Mouse (Mus musculus): ENCODE results near the gene Swsap1.

Swsap1 gene

GRCm38 (mm10) chr9:21963417-21963816 is 7.9 kb downstream of the Swsap1 start, which contains the start of gene Epor:
Gene Epor (minus strand): TSS chr9:21963506.
- DNase-seq (ENCODE audit: low spot score in 2 of 2) = peak in 1 of 2 experiments; percentile 65

GRCm38 (mm10) chr9:21968883-21969282 is 13.3 kb downstream of the Swsap1 start:
- DNase-seq (ENCODE audit: low spot score in 2 of 2) = no peak

- no peak for DNase-seq (ENCODE audit: low spot score in 2 of 2)
Measured at GRCm38 (mm10) chr9:21969304-21969703, 13.7 kb downstream of the Swsap1 start.

- no peak for DNase-seq (ENCODE audit: low spot score in 2 of 2)
Measured at GRCm38 (mm10) chr9:21976626-21977175, 21.1 kb downstream of the Swsap1 start.

- no peak for DNase-seq (ENCODE audit: low spot score in 2 of 2)
Measured at GRCm38 (mm10) chr9:21977331-21977730, 21.8 kb downstream of the Swsap1 start.

GRCm38 (mm10) chr9:21977972-21978371 is 22.4 kb downstream of the Swsap1 start:
- DNase-seq (ENCODE audit: low spot score in 2 of 2) = no peak

GRCm38 (mm10) chr9:21978398-21979128 is 23.0 kb downstream of the Swsap1 start:
- no peak for DNase-seq (ENCODE audit: low spot score in 2 of 2)

- no peak for DNase-seq (ENCODE audit: low spot score in 2 of 2)
Measured at GRCm38 (mm10) chr9:21983911-21984310, 28.4 kb downstream of the Swsap1 start.

- no peak for DNase-seq (ENCODE audit: low spot score in 2 of 2)
Measured at GRCm38 (mm10) chr9:21987592-21988342, 32.2 kb downstream of the Swsap1 start.

- no peak for DNase-seq (ENCODE audit: low spot score in 2 of 2)
Measured at GRCm38 (mm10) chr9:21988421-21989101, 33.0 kb downstream of the Swsap1 start.

GRCm38 (mm10) chr9:21989230-21990110 is 33.9 kb downstream of the Swsap1 start, which contains the start of gene Rgl3:
Gene Rgl3 (minus strand): TSS chr9:21989446.
- DNase-seq (ENCODE audit: low spot score in 2 of 2) = no peak

- DNase-seq (ENCODE audit: low spot score in 2 of 2) = no peak
Measured at GRCm38 (mm10) chr9:21992227-21992626, 36.7 kb downstream of the Swsap1 start.

GRCm38 (mm10) chr9:21996178-21996867 is 40.8 kb downstream of the Swsap1 start:
- DNase-seq (ENCODE audit: low spot score in 2 of 2) = no peak

GRCm38 (mm10) chr9:22000296-22000695 is 44.7 kb downstream of the Swsap1 start:
- DNase-seq (ENCODE audit: low spot score in 2 of 2) = no peak

GRCm38 (mm10) chr9:22001633-22002032 is 46.1 kb downstream of the Swsap1 start:
- no peak for DNase-seq (ENCODE audit: low spot score in 2 of 2)

- peak; percentile 100 for DNase-seq (ENCODE audit: low spot score in 2 of 2)
Measured at GRCm38 (mm10) chr9:22002194-22003162, 46.9 kb downstream of the Swsap1 start, which contains the start of the genes Ccdc151 and Prkcsh. Gene Ccdc151 (minus strand): TSS chr9:22002634. Gene Prkcsh (plus strand): TSS chr9:22002806.

GRCm38 (mm10) chr9:22003163-22003554 is 47.6 kb downstream of the Swsap1 start:
- DNase-seq (ENCODE audit: low spot score in 2 of 2) = peak; percentile 63 to 79

- no peak for DNase-seq (ENCODE audit: low spot score in 2 of 2)
Measured at GRCm38 (mm10) chr9:22004546-22004945, 49.0 kb downstream of the Swsap1 start.
